Mouse (Mus musculus): ENCODE data around the gene Peg3.

DNA sequence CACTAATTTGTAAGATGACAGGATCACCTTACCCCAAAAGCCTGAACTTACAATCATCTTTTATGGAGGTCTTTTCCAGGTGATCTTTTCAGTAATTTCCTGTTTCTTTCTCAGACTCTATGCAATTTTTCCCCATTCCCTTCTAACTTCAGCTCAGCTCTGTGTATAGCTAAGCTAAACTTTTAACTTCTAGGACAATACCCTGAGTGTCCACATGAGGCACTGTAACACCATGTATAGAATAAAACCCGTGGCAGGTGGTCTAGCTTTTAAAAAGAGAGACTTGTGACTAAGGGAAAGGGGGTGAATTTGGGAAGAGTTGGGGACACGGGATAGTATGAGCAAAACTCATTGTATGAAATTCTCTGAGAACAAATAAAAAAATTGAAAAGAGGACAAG lies 70.6 kb downstream of the Peg3 start:
- TF ChIP-seq CTCF (IDR thresholded peaks at IDR 0.05; ENCODE audit: low read depth) (peak; percentile 83), EP300 (optimal IDR thresholded peaks at IDR 0.05) (no peak)
